Mouse (Mus musculus) heart, postnatal 0 days (tissue): ENCODE results near the gene Ghitm.

ENCODE experiments used
- CTCF ChIP-seq: IDR thresholded peaks from 2 replicates; pipeline ENCODE4 v1.5.1; 2016; ENCODE audit warnings: antibody characterized with exemption, control low read depth, low read depth
- EP300 ChIP-seq: IDR thresholded peaks from 2 replicates; pipeline ENCODE4 v1.6.1; 2016; ENCODE audit warnings: antibody characterized with exemption, low read depth

DNA sequence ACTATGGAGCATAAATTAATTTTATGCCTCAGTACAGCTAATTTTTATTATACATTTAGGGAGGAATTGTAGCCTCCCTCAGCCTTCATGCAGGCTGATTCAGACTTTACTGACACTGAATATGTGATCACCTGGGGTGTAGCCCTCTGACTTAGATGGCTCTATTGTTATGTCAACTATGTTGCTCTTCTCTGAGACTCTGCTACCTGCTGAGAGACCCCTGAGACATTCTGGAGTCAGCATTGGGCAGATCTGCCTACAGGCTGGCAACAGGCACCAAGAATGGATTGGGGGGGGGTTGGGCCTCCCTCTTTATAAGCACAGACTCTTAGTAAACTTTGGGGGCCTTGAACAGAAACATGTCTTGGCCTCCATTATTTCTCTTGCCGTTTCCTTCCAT, 19.3 kb upstream of the Ghitm start:
- no peak for TF ChIP-seq CTCF
- TF ChIP-seq EP300: no peak
